Mouse (Mus musculus) hindbrain, embryonic 16.5 days (tissue): ENCODE data around the gene Ptpa. TPM values are rescaled to one million over a fixed set of nuclear protein-coding genes. Genes with fewer than 3 reads are reported as not detected.
A peak's percentile ranks its signal among the peaks of the same experiment; 100 is the strongest.

Experiments used
- ATAC-seq: fragments of 200-750 bp; cut with Nextera tagmentation; 2 replicates; pipeline ENCODE4 v1.8.0; 2017; ENCODE audit warnings: moderate TSS enrichment, moderate library complexity
- H3K27ac ChIP-seq: fragments of 300-500 bp; sonication (generic); 2 replicates; pipeline ENCODE4 v1.5.1; 2014; ENCODE audit warnings: low read depth, mild to moderate bottlenecking, control low read depth, low read length, moderate library complexity
- H3K27me3 ChIP-seq: fragments of 300-500 bp; sonication (generic); replicated peaks from 2 replicates; pipeline ENCODE4 v1.6.1; 2014; ENCODE audit warnings: low read length; ENCODE audit not compliant: control insufficient read depth, insufficient read depth
- H3K36me3 ChIP-seq: fragments of 300-500 bp; sonication (generic); 2 replicates; pipeline ENCODE4 v1.6.1; 2014; ENCODE audit warnings: mild to moderate bottlenecking, low read length, moderate library complexity, mixed read lengths; ENCODE audit not compliant: control insufficient read depth, insufficient read depth
- H3K4me1 ChIP-seq: fragments of 300-500 bp; sonication (generic); 2 replicates; pipeline ENCODE4 v1.6.1; 2014; ENCODE audit warnings: low read depth, low read length; ENCODE audit not compliant: control insufficient read depth, insufficient read depth
- H3K4me2 ChIP-seq: fragments of 300-500 bp; sonication (generic); 2 replicates; pipeline ENCODE4 v1.6.1; 2014; ENCODE audit warnings: mild to moderate bottlenecking, low read length, control low read depth, moderate library complexity
- H3K4me3 ChIP-seq: fragments of 300-500 bp; sonication (generic); 2 replicates; pipeline ENCODE4 v1.5.1; 2014; ENCODE audit warnings: mild to moderate bottlenecking, low read length, control low read depth, moderate library complexity
- H3K9ac ChIP-seq: fragments of 300-500 bp; sonication (generic); 2 replicates; pipeline ENCODE4 v1.6.1; 2014; ENCODE audit warnings: low read depth, mild to moderate bottlenecking, control low read depth, low read length, moderate library complexity
- H3K9me3 ChIP-seq: fragments of 300-500 bp; sonication (generic); 2 replicates; pipeline ENCODE4 v1.6.1; 2014; ENCODE audit warnings: mild to moderate bottlenecking, low read length, moderate library complexity; ENCODE audit not compliant: control insufficient read depth
- whole genome bisulfite sequencing: fragments of 180-500 bp; shearing (Covaris S2); extraction: QIAGEN DNeasy Blood & Tissue Kit; methylation state at CpG from one replicate; pipeline ENCODE4 v1.1.7; 2014; 5-methylcytosine and 5-hydroxymethylcytosine counted together
- polyA plus RNA-seq: library from polyadenylated mRNA; unstranded; fragments of >200 nt; fragmentation: Nextera tagmentation; extraction: Ambion mirVana; gene quantifications from 2 replicates; pipeline ENCODE4 v1.2.1, GENCODE M21; 2015

Gene Ptpa
- polyA plus RNA-seq = 153 and 159 TPM in 2 replicates

GRCm38 (mm10) chr2:30415936-30416648 lies at the start of gene Ptpa:
Ptpa (plus strand) TSS chr2:30416039.
- peak within 1 kb of the TSS; percentile 96 for H3K27ac ChIP-seq
- H3K36me3 ChIP-seq = 0 out of 2 replicates have a peak, but pooled peaks cover 2% of the 10 kb centered on the region
- ATAC-seq = peak; percentile 92
- peaks cover 47% of the 10 kb centered on the region for H3K4me1 ChIP-seq
- H3K9ac ChIP-seq = peak within 1 kb of the TSS; percentile 91
- H3K9me3 ChIP-seq = no peaks in the 10 kb centered on the region
- H3K27me3 ChIP-seq = no peaks in the 10 kb centered on the region
- H3K4me2 ChIP-seq = peak within 1 kb of the TSS; percentile 77
- H3K4me3 ChIP-seq = peak within 1 kb of the TSS; percentile 60
- WGBS = under 1% methylated on average over 58 of the region's 67 CpGs

GRCm38 (mm10) chr2:30366203-30366602 lies 49.6 kb upstream of the Ptpa start:
- ATAC-seq = no peak
- peaks cover 21% of the 10 kb centered on the region for H3K36me3 ChIP-seq
- no peak overlapping the region for H3K9ac ChIP-seq
- H3K4me3 ChIP-seq = no peak overlapping the region
- H3K4me2 ChIP-seq = no peak overlapping the region
- no peaks in the 10 kb centered on the region for H3K27me3 ChIP-seq
- no peak overlapping the region for H3K27ac ChIP-seq
- no peaks in the 10 kb centered on the region for H3K9me3 ChIP-seq
- 54% methylated on average over 5 of the region's 5 CpGs for WGBS
- H3K4me1 ChIP-seq = peaks cover 14% of the 10 kb centered on the region

GRCm38 (mm10) chr2:30371544-30371943 lies 44.3 kb upstream of the Ptpa start:
- Histone ChIP-seq H3K27me3 (no peaks in the 10 kb centered on the region), H3K27ac (no peak overlapping the region), H3K4me2 (no peak overlapping the region), H3K4me3 (no peak overlapping the region), H3K9me3 (no peaks in the 10 kb centered on the region), H3K36me3 (peaks cover 55% of the 10 kb centered on the region), H3K9ac (no peak overlapping the region), H3K4me1 (no peaks in the 10 kb centered on the region)
- 93% methylated on average over 8 of the region's 8 CpGs for WGBS
- ATAC-seq = no peak

GRCm38 (mm10) chr2:30372726-30373125 lies 43.1 kb upstream of the Ptpa start:
- 96% methylated on average over 5 of the region's 5 CpGs for WGBS
- Histone ChIP-seq H3K4me1 (no peaks in the 10 kb centered on the region), H3K4me3 (no peak overlapping the region), H3K27me3 (no peaks in the 10 kb centered on the region), H3K36me3 (peaks cover 65% of the 10 kb centered on the region), H3K27ac (no peak overlapping the region), H3K4me2 (no peak overlapping the region), H3K9me3 (no peaks in the 10 kb centered on the region), H3K9ac (no peak overlapping the region)
- no peak for ATAC-seq

GRCm38 (mm10) chr2:30375893-30376292 lies 39.9 kb upstream of the Ptpa start:
- H3K9ac ChIP-seq = no peak overlapping the region
- ATAC-seq = no peak
- H3K9me3 ChIP-seq = no peaks in the 10 kb centered on the region
- H3K27me3 ChIP-seq = no peaks in the 10 kb centered on the region
- WGBS = 95% methylated on average over 10 of the region's 10 CpGs
- H3K27ac ChIP-seq = no peak overlapping the region
- peaks cover 51% of the 10 kb centered on the region for H3K36me3 ChIP-seq
- no peak overlapping the region for H3K4me3 ChIP-seq
- H3K4me1 ChIP-seq = no peaks in the 10 kb centered on the region
- H3K4me2 ChIP-seq = no peak overlapping the region

GRCm38 (mm10) chr2:30377721-30378120 lies 38.1 kb upstream of the Ptpa start:
- no peak for ATAC-seq
- WGBS = 86% methylated on average over 5 of the region's 5 CpGs
- H3K4me1 ChIP-seq = no peaks in the 10 kb centered on the region

GRCm38 (mm10) chr2:30379307-30379706 lies 36.5 kb upstream of the Ptpa start:
- H3K4me1 ChIP-seq = no peaks in the 10 kb centered on the region
- 95% methylated on average over 7 of the region's 7 CpGs for WGBS
- no peak overlapping the region for H3K27ac ChIP-seq
- H3K4me3 ChIP-seq = no peak overlapping the region
- H3K9me3 ChIP-seq = no peaks in the 10 kb centered on the region
- no peaks in the 10 kb centered on the region for H3K27me3 ChIP-seq
- no peak overlapping the region for H3K4me2 ChIP-seq
- no peak for ATAC-seq
- H3K9ac ChIP-seq = no peak overlapping the region
- peaks cover 52% of the 10 kb centered on the region for H3K36me3 ChIP-seq

More at GRCm38 (mm10) chr2:30377721-30378120, 38.1 kb upstream of the Ptpa start:
- Histone ChIP-seq H3K27ac (no peak overlapping the region), H3K4me2 (no peak overlapping the region), H3K4me3 (no peak overlapping the region), H3K9me3 (no peaks in the 10 kb centered on the region), H3K27me3 (no peaks in the 10 kb centered on the region), H3K9ac (no peak overlapping the region), H3K36me3 (peaks cover 55% of the 10 kb centered on the region)

GRCm38 (mm10) chr2:30380564-30381376 lies 35.1 kb upstream of the Ptpa start:
- Histone ChIP-seq H3K9me3 (no peaks in the 10 kb centered on the region), H3K36me3 (peaks cover 50% of the 10 kb centered on the region), H3K4me3 (no peak overlapping the region), H3K27ac (no peak overlapping the region), H3K4me2 (no peak overlapping the region), H3K4me1 (no peaks in the 10 kb centered on the region), H3K9ac (no peak overlapping the region), H3K27me3 (no peaks in the 10 kb centered on the region)
- no peak for ATAC-seq
- WGBS = 94% methylated on average over 9 of the region's 10 CpGs

GRCm38 (mm10) chr2:30381377-30381725 lies 34.5 kb upstream of the Ptpa start:
- H3K27ac ChIP-seq = no peak overlapping the region
- ATAC-seq = no peak
- no peaks in the 10 kb centered on the region for H3K9me3 ChIP-seq
- no peaks in the 10 kb centered on the region for H3K27me3 ChIP-seq
- H3K4me2 ChIP-seq = no peak overlapping the region
- H3K36me3 ChIP-seq = peaks cover 45% of the 10 kb centered on the region
- H3K9ac ChIP-seq = no peak overlapping the region
- 96% methylated on average over 4 of the region's 4 CpGs for WGBS
- no peak overlapping the region for H3K4me3 ChIP-seq
- H3K4me1 ChIP-seq = no peaks in the 10 kb centered on the region
